ENCODE assay signal across 23 mouse cellular contexts in the genomic region with DNA sequence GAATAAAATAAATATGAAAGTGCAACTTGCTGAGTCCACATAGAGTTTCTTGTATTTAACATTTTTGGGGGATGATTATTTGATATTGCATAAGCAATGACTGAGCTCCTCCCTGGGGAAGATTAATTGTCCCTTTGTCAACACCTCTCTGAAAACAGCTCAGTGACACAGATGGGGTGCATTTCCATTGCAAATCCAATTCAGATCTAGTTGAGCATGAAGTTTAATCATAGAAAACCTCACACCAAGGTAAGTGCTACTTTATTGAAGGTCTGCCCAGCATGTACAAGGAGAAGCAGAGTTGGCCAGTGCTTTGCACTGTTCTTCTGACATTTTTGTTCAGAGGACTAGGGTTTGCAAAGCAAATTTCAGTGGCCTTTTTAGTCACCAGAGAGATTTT.
DNase-seq lines count a peak whose midpoint lies in the region; ATAC-seq and TF ChIP-seq lines count a peak whose summit lies in the region.
"Had no signal": no experiment of that assay in that cellular context is flagged by ENCODE, and none has a peak within 500 bp of the region (broad histone marks: within the 10 kb centered on the region; RNA-seq: fewer than 3 reads in every experiment).

No protein-coding gene starts in this region.

- H3K36me3 ChIP-seq in forebrain, embryonic 12.5 days (replicated peaks), result no peaks in the 10 kb centered on the region
- H3K36me3 ChIP-seq in forebrain, embryonic 15.5 days, result no peaks in the 10 kb centered on the region
- H3K36me3 ChIP-seq in midbrain, embryonic 11.5 days (ENCODE audit: control insufficient read depth, insufficient read depth, low read length), result no peaks in the 10 kb centered on the region
- H3K36me3 ChIP-seq: heart, embryonic 10.5 days; heart, embryonic 13.5 days; hindbrain, embryonic 13.5 days; intestine, embryonic 15.5 days had no signal

- no peak overlapping the region for H3K27ac ChIP-seq in forebrain, embryonic 12.5 days
- H3K27ac ChIP-seq in forebrain, embryonic 15.5 days (replicated peaks), result no peak overlapping the region
- H3K27ac ChIP-seq in midbrain, embryonic 11.5 days (ENCODE audit: low read depth, low read length), result no peak overlapping the region
- H3K27ac ChIP-seq: heart, adult 2 months; heart, embryonic 10.5 days; heart, embryonic 13.5 days; hindbrain, embryonic 13.5 days; intestine, embryonic 15.5 days had no signal

- no peaks in the 10 kb centered on the region for H3K4me1 ChIP-seq in forebrain, embryonic 12.5 days
- no peaks in the 10 kb centered on the region for H3K4me1 ChIP-seq in forebrain, embryonic 15.5 days
- H3K4me1 ChIP-seq in midbrain, embryonic 11.5 days (ENCODE audit: control insufficient read depth, insufficient read depth, low read length), result no peaks in the 10 kb centered on the region
- H3K4me1 ChIP-seq: heart, embryonic 10.5 days; heart, embryonic 13.5 days; hindbrain, embryonic 13.5 days; intestine, embryonic 15.5 days had no signal

- H3K9me3 ChIP-seq in forebrain, embryonic 12.5 days, result no peaks in the 10 kb centered on the region
- H3K9me3 ChIP-seq in forebrain, embryonic 15.5 days, result no peaks in the 10 kb centered on the region
- H3K9me3 ChIP-seq in midbrain, embryonic 11.5 days (ENCODE audit: control insufficient read depth, low read length), result no peaks in the 10 kb centered on the region
- H3K9me3 ChIP-seq: heart, embryonic 10.5 days; heart, embryonic 13.5 days; hindbrain, embryonic 13.5 days; intestine, embryonic 15.5 days had no signal

- H3K27me3 ChIP-seq in forebrain, embryonic 12.5 days, result no peaks in the 10 kb centered on the region
- no peaks in the 10 kb centered on the region for H3K27me3 ChIP-seq in forebrain, embryonic 15.5 days
- H3K27me3 ChIP-seq in midbrain, embryonic 11.5 days (ENCODE audit: control insufficient read depth, insufficient read depth, low read length), result no peaks in the 10 kb centered on the region
- H3K27me3 ChIP-seq: heart, embryonic 13.5 days; hindbrain, embryonic 13.5 days; intestine, embryonic 15.5 days had no signal

- no peak overlapping the region for H3K4me2 ChIP-seq in forebrain, embryonic 12.5 days
- H3K4me2 ChIP-seq in forebrain, embryonic 15.5 days (replicated peaks), result no peak overlapping the region
- no peak overlapping the region for H3K4me2 ChIP-seq in midbrain, embryonic 11.5 days
- H3K4me2 ChIP-seq: heart, embryonic 13.5 days; hindbrain, embryonic 13.5 days; intestine, embryonic 15.5 days had no signal

- TF ChIP-seq CTCF in brain, embryonic 14.5 days (IDR thresholded peaks at IDR 0.05; ENCODE audit: borderline replicate concordance, extremely low read depth, insufficient read depth, insufficient read length), result no peak

- peak; percentile 46; the same call in 1 of the 2 replicates for ATAC-seq in forebrain, embryonic 12.5 days (ENCODE audit: low FRiP score)
- ATAC-seq in forebrain, embryonic 15.5 days (replicated peaks), result peak; percentile 80
- ATAC-seq in midbrain, embryonic 11.5 days (ENCODE audit: low FRiP score), result no peak
- ATAC-seq: CD4-positive, CD25-positive, alpha-beta regulatory T cell, adult 4 months; hindbrain, embryonic 16.5 days; intestine, embryonic 15.5 days had no signal

- H3K9ac ChIP-seq in forebrain, embryonic 12.5 days, result no peak overlapping the region
- H3K9ac ChIP-seq in forebrain, embryonic 15.5 days (replicated peaks), result no peak overlapping the region
- no peak overlapping the region for H3K9ac ChIP-seq in midbrain, embryonic 11.5 days (ENCODE audit: low read length)
- H3K9ac ChIP-seq: heart, embryonic 13.5 days; hindbrain, embryonic 13.5 days; intestine, embryonic 15.5 days had no signal

- TF ChIP-seq POLR2A in brain, embryonic 14.5 days (IDR thresholded peaks at IDR 0.05; ENCODE audit: borderline replicate concordance, extremely low read depth, insufficient read depth, insufficient read length, poor library complexity, severe bottlenecking), result no peak

- DNase-seq in brain, embryonic 14.5 days (ENCODE audit: low read depth), result peak; percentile 81
- DNase-seq in layer of hippocampus, postnatal 14 days (ENCODE audit: low spot score in 2 of 2), result no peak
- no peak for DNase-seq in cerebellum, postnatal 36 days
- no peak for DNase-seq in midbrain, embryonic 11.5 days (ENCODE audit: low spot score, missing footprints)
- DNase-seq: adrenal gland, adult 2 months; adrenal gland, postnatal 14 days; cerebellum, adult 11-12 months; cerebellum, adult 8-10 months; cerebellum, postnatal 10 days; gastrocnemius, postnatal 10 days; gastrocnemius, postnatal 36 days; heart, adult 2 months; heart, postnatal 14 days; heart, postnatal 4 days; kidney, adult 11 months had no signal

- H3K4me3 ChIP-seq in forebrain, embryonic 12.5 days (replicated peaks), result no peak overlapping the region
- no peak overlapping the region for H3K4me3 ChIP-seq in forebrain, embryonic 15.5 days
- H3K4me3 ChIP-seq in midbrain, embryonic 11.5 days (ENCODE audit: low read depth, low read length), result no peak overlapping the region
- H3K4me3 ChIP-seq: heart, adult 2 months; heart, embryonic 10.5 days; heart, embryonic 13.5 days; hindbrain, embryonic 13.5 days; intestine, embryonic 15.5 days had no signal
